Comparison of ENCODE assay signal across 11 mouse cellular contexts in genomic region chr6:52217895-52218642, GRCm38 (mm10). TPM values are rescaled to one million over a fixed set of nuclear protein-coding genes. Genes with fewer than 3 reads are reported as not detected.
DNase-seq lines count a peak whose midpoint lies in the region; ATAC-seq lines count a peak whose summit lies in the region.
"Had no signal": no experiment of that assay in that cellular context is flagged by ENCODE, and none has a peak within 500 bp of the region (broad histone marks: within the 10 kb centered on the region; RNA-seq: fewer than 3 reads in every experiment).

No protein-coding gene starts in this region.

- H3K27ac ChIP-seq in heart, embryonic 10.5 days, result no peak overlapping the region
- no peak overlapping the region for H3K27ac ChIP-seq in liver, embryonic 12.5 days

- peak overlapping the region; percentile 42 for H3K4me3 ChIP-seq in heart, embryonic 10.5 days
- H3K4me3 ChIP-seq in liver, embryonic 12.5 days, result no peak overlapping the region

- peaks cover 27% of the 10 kb centered on the region for H3K4me1 ChIP-seq in heart, embryonic 10.5 days
- peaks cover 17% of the 10 kb centered on the region for H3K4me1 ChIP-seq in liver, embryonic 12.5 days

- 3% methylated on average over 23 of the region's 23 CpGs for WGBS in heart, embryonic 10.5 days
- 7% methylated on average over 23 of the region's 23 CpGs for WGBS in liver, embryonic 12.5 days (ENCODE audit: insufficient replicate concordance)

- no peak overlapping the region for H3K9ac ChIP-seq in liver, embryonic 12.5 days

- peak; percentile 71 for DNase-seq in heart, embryonic 10.5 days (ENCODE audit: low spot score)
- DNase-seq in heart, adult 9 months (ENCODE audit: low spot score in 2 of 2), result no peak
- peak; percentile 36 for DNase-seq in ES-CJ7 (ENCODE audit: low read depth, low spot score)
- peak; percentile 17 for DNase-seq in induced T-regulatory cell, adult 2 months (ENCODE audit: low read depth)
- no peak for DNase-seq in left cerebral cortex, adult 9 months (ENCODE audit: low spot score in 2 of 2)
- DNase-seq in adrenal gland, postnatal 14 days, result no peak
- no peak for DNase-seq in frontal cortex, postnatal 36 days (ENCODE audit: low spot score in 2 of 2)
- DNase-seq: cerebellum, adult 9-11 months had no signal

- H3K4me2 ChIP-seq in liver, embryonic 12.5 days, result peak overlapping the region; percentile 51

- H3K9me3 ChIP-seq in heart, embryonic 10.5 days, result no peaks in the 10 kb centered on the region
- H3K9me3 ChIP-seq in liver, embryonic 12.5 days (replicated peaks), result no peaks in the 10 kb centered on the region

- ATAC-seq in liver, embryonic 12.5 days, result no peak

- no peaks in the 10 kb centered on the region for H3K36me3 ChIP-seq in heart, embryonic 10.5 days
- H3K36me3 ChIP-seq in liver, embryonic 12.5 days, result no peaks in the 10 kb centered on the region

- peaks cover 100% of the 10 kb centered on the region for H3K27me3 ChIP-seq in heart, embryonic 10.5 days (ENCODE audit: insufficient read depth, poor library complexity, severe bottlenecking)
- peaks cover 100% of the 10 kb centered on the region for H3K27me3 ChIP-seq in liver, embryonic 12.5 days (replicated peaks)
- H3K27me3 ChIP-seq: CH12.LX had no signal

RNA-seq across cellular contexts. Expression of gene Hoxa7, which starts 3.6 kb away (rescaled TPM):
- polyA plus RNA-seq in heart, embryonic 10.5 days (2016; fragmentation: Nextera tagmentation; extraction: Ambion mirVana), result 0.11 and 2.5 TPM in 2 replicates
- 0.74 and 0.81 TPM in 2 replicates for polyA plus RNA-seq in liver, embryonic 12.5 days (2016; fragmentation: Nextera tagmentation; extraction: Ambion mirVana)
- total RNA-seq in adrenal gland, postnatal 14 days (2021), result 20.9 and 22.2 TPM in 2 replicates
- total RNA-seq: layer of hippocampus, adult 8-10 months had no signal

RNA-seq across cellular contexts. Expression of gene Gm28308, which starts 4.9 kb away (rescaled TPM):
- polyA plus RNA-seq in heart, embryonic 10.5 days (2016; fragmentation: Nextera tagmentation; extraction: Ambion mirVana), result not detected in 2 replicates
- not detected in 2 replicates for polyA plus RNA-seq in liver, embryonic 12.5 days (2016; fragmentation: Nextera tagmentation; extraction: Ambion mirVana)
- total RNA-seq in adrenal gland, postnatal 14 days (2021), result 1.3 and 1.4 TPM in 2 replicates
- total RNA-seq: CH12.LX; layer of hippocampus, adult 8-10 months had no signal

RNA-seq across cellular contexts. Expression of gene Hoxa3, which starts 4.9 kb away (rescaled TPM):
- 0.57 and 3.7 TPM in 2 replicates for polyA plus RNA-seq in heart, embryonic 10.5 days (2016; fragmentation: Nextera tagmentation; extraction: Ambion mirVana)
- polyA plus RNA-seq in liver, embryonic 12.5 days (2016; fragmentation: Nextera tagmentation; extraction: Ambion mirVana), result 0.97 and 1.2 TPM in 2 replicates
- 6.9 and 10.5 TPM in 2 replicates for total RNA-seq in adrenal gland, postnatal 14 days (2021)
- total RNA-seq: layer of hippocampus, adult 8-10 months had no signal

RNA-seq across cellular contexts. Expression of gene Hoxa6, which starts 9.5 kb away (rescaled TPM):
- 0.30 TPM in 1 of 2 replicates, not detected in the other for polyA plus RNA-seq in heart, embryonic 10.5 days (2016; fragmentation: Nextera tagmentation; extraction: Ambion mirVana)
- 0.14 and 0.20 TPM in 2 replicates for polyA plus RNA-seq in liver, embryonic 12.5 days (2016; fragmentation: Nextera tagmentation; extraction: Ambion mirVana)
- 3.7 and 5.9 TPM in 2 replicates for total RNA-seq in adrenal gland, postnatal 14 days (2021)
- total RNA-seq: layer of hippocampus, adult 8-10 months had no signal

RNA-seq across cellular contexts. Expression of gene Hoxa9, which starts 12.8 kb away (rescaled TPM):
- 0.37 and 5.6 TPM in 2 replicates for polyA plus RNA-seq in heart, embryonic 10.5 days (2016; fragmentation: Nextera tagmentation; extraction: Ambion mirVana)
- 1.2 and 1.4 TPM in 2 replicates for polyA plus RNA-seq in liver, embryonic 12.5 days (2016; fragmentation: Nextera tagmentation; extraction: Ambion mirVana)
- 1.8 and 3.5 TPM in 2 replicates for total RNA-seq in adrenal gland, postnatal 14 days (2021)
- total RNA-seq: layer of hippocampus, adult 8-10 months had no signal

Comparison
In these comparisons a context has a peak if more than half of its experiments do, and no peak if none do; other contexts are left out.
1. DNase-seq: peak in heart, embryonic 10.5 days (single experiment), ES-CJ7 (single experiment) and induced T-regulatory cell, adult 2 months (single experiment); none in heart, adult 9 months (0 of 2), left cerebral cortex, adult 9 months (0 of 2), adrenal gland, postnatal 14 days (single experiment) and frontal cortex, postnatal 36 days (0 of 2).